Mouse (Mus musculus) cerebellum, adult 2 months (tissue): ENCODE results near the gene Gm17067.

Experiments
- CTCF ChIP-seq: fragments of 200-500 bp; IDR thresholded peaks from 2 replicates; pipeline ENCODE4 v1.5.1; 2011; ENCODE audit warnings: low read depth, mild to moderate bottlenecking, control low read depth, low read length, moderate library complexity, borderline replicate concordance; ENCODE audit not compliant: insufficient read depth
- POLR2A ChIP-seq: fragments of 200-500 bp; IDR thresholded peaks from 2 replicates; pipeline ENCODE4 v1.6.1; 2011; ENCODE audit warnings: low read length, control low read depth, borderline replicate concordance; ENCODE audit not compliant: insufficient read depth

DNA sequence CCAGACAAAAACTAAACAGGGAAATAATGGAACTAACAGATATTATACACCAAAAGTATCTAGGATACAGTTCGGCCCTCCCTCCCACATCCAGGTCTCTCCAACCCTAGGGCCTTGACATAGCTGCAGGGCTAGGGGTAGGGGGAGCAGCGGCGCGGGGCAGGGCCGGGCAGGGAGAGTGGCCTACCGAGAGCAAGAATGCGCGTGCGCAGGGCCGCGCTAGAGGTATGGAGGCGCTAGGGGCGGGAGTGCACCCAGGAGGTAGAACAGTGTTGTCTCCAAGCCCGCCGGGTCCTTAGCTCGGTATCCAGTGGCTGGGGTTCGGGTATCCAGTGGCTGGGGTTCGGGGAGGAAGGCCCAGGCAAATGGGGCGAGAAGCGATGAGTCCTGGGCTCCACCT, 23.0 kb upstream of the Gm17067 start:
- no peak for TF ChIP-seq POLR2A
- TF ChIP-seq CTCF: no peak
